Mouse (Mus musculus): ENCODE results near the gene Galt.
"Not testable (repeated sequence)": the region's sequence is repeated elsewhere in the genome, so short reads cannot be mapped to it uniquely, and the experiment has no call there.

DNA sequence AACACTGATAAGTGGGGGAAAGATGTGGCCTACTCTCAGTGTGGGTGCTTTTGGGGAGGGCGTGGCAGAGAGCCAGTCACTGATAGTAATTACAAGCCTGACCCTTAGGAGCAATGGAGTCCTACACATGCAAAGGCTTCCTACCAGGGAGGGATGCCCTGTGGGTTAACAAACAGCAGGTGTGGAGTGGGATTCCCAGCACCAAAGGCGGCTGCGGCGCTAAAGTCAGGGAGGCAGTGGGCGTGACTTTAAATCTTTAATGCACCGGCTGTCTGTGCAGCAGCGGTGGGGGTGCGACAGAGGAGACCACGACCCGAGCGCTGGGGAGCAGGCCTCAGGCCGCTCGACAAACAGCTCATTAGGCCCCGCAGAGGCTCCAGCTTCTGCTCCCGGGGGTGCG is 17.9 kb downstream of the Galt start:
- not testable (repeated sequence) for TF ChIP-seq CTCF, EP300 (IDR thresholded peaks at IDR 0.05; ENCODE audit: low read depth)
